Mouse (Mus musculus) thymus, adult 2 months (tissue): ENCODE data around the gene Dram1.

Source experiments
- CTCF ChIP-seq: fragments of 200-500 bp; IDR thresholded peaks from 2 replicates; pipeline ENCODE4 v1.5.1; 2012; ENCODE audit warnings: mild to moderate bottlenecking, control low read depth, low read length, moderate library complexity, borderline replicate concordance; ENCODE audit not compliant: control insufficient read depth, poor library complexity, insufficient read depth; ENCODE audit errors: extremely low read depth
- POLR2A ChIP-seq: fragments of 200-500 bp; IDR thresholded peaks from 2 replicates; pipeline ENCODE4 v1.6.1; 2012; ENCODE audit warnings: mild to moderate bottlenecking, low read length, control low read depth, moderate library complexity; ENCODE audit not compliant: control insufficient read depth, poor library complexity, insufficient read depth; ENCODE audit errors: extremely low read depth

- TF ChIP-seq POLR2A (no peak), CTCF (no peak)
These were observed 90.8 kb downstream of the Dram1 start for GRCm38 (mm10) chr10:88288061-88288460.
